Mouse (Mus musculus) forebrain, embryonic 11.5 days (tissue): ENCODE data around the gene Agtpbp1. TPM values are rescaled to one million over a fixed set of nuclear protein-coding genes. Genes with fewer than 3 reads are reported as not detected.

Source experiments
- ATAC-seq: fragments of 200-750 bp; cut with Nextera tagmentation; replicated peaks from 2 replicates; pipeline ENCODE4 v1.8.0; 2017; ENCODE audit warnings: moderate TSS enrichment; ENCODE audit not compliant: low FRiP score
- DNase-seq: peaks from one replicate; pipeline ENCODE4 v3.0.0-alpha.2; 2017; ENCODE audit warnings: low spot score
- H3K27ac ChIP-seq: fragments of 300-500 bp; sonication (generic); 2 replicates; pipeline ENCODE4 v1.5.1; 2014; ENCODE audit warnings: low read depth, low read length
- H3K27me3 ChIP-seq: fragments of 300-500 bp; sonication (generic); 2 replicates; pipeline ENCODE4 v1.6.1; 2014; ENCODE audit warnings: mild to moderate bottlenecking, low read length, mixed read lengths; ENCODE audit not compliant: control insufficient read depth, insufficient read depth
- H3K36me3 ChIP-seq: fragments of 300-500 bp; sonication (generic); 2 replicates; pipeline ENCODE4 v1.6.1; 2014; ENCODE audit warnings: mild to moderate bottlenecking, low read length, moderate library complexity, mixed read lengths; ENCODE audit not compliant: control insufficient read depth, insufficient read depth
- H3K4me1 ChIP-seq: fragments of 300-500 bp; sonication (generic); replicated peaks from 2 replicates; pipeline ENCODE4 v1.6.1; 2014; ENCODE audit warnings: low read length, mixed read lengths; ENCODE audit not compliant: control insufficient read depth, insufficient read depth
- H3K4me2 ChIP-seq: fragments of 300-500 bp; sonication (generic); 2 replicates; pipeline ENCODE4 v1.6.1; 2014; ENCODE audit warnings: low read depth, mild to moderate bottlenecking, low read length, moderate library complexity, mixed read lengths; ENCODE audit not compliant: severe bottlenecking
- H3K4me3 ChIP-seq: fragments of 300-500 bp; sonication (generic); 2 replicates; pipeline ENCODE4 v1.5.1; 2014; ENCODE audit warnings: low read depth, low read length
- H3K9ac ChIP-seq: fragments of 300-500 bp; sonication (generic); 2 replicates; pipeline ENCODE4 v1.6.1; 2014; ENCODE audit warnings: low read length
- H3K9me3 ChIP-seq: fragments of 300-500 bp; sonication (generic); 2 replicates; pipeline ENCODE4 v1.6.1; 2016; ENCODE audit warnings: low read length, mixed read lengths; ENCODE audit not compliant: control insufficient read depth
- WGBS: fragments of 180-500 bp; shearing (Covaris S2); extraction: QIAGEN DNeasy Blood & Tissue Kit; methylation state at CpG from one replicate; pipeline ENCODE4 v1.1.7; 2014; 5-methylcytosine and 5-hydroxymethylcytosine counted together
- polyA plus RNA-seq: library from polyadenylated mRNA; unstranded; fragments of >200 nt; fragmentation: Nextera tagmentation; extraction: Ambion mirVana; gene quantifications from 2 replicates; pipeline ENCODE4 v1.2.1, GENCODE M21; 2014

Gene Agtpbp1
- polyA plus RNA-seq, 1 experiment from 2014 or later, result 21.0 TPM

- no peak for DNase-seq
- Histone ChIP-seq H3K9ac (no peak overlapping the region), H3K36me3 (no peaks in the 10 kb centered on the region), H3K4me1 (no peaks in the 10 kb centered on the region; the same call in 1 of the 2 replicates), H3K27me3 (no peaks in the 10 kb centered on the region), H3K4me3 (no peak overlapping the region), H3K9me3 (no peaks in the 10 kb centered on the region), H3K27ac (no peak overlapping the region), H3K4me2 (no peak overlapping the region)
- 87% methylated on average over 6 of the region's 6 CpGs for WGBS
- no peak for ATAC-seq
Observed at GRCm38 (mm10) chr13:59407182-59407581, 177.8 kb downstream of the Agtpbp1 start.

GRCm38 (mm10) chr13:59402026-59402775, 182.8 kb downstream of the Agtpbp1 start:
- Histone ChIP-seq H3K9me3 (no peaks in the 10 kb centered on the region), H3K9ac (no peak overlapping the region), H3K4me1 (no peaks in the 10 kb centered on the region; the same call in 1 of the 2 replicates), H3K27me3 (no peaks in the 10 kb centered on the region), H3K27ac (peak overlapping the region; percentile 37), H3K4me3 (no peak overlapping the region), H3K4me2 (no peak overlapping the region), H3K36me3 (no peaks in the 10 kb centered on the region)
- no peak for DNase-seq
- WGBS, result 58% methylated on average over 14 of the region's 14 CpGs
- ATAC-seq, result peak; percentile 64

GRCm38 (mm10) chr13:59397571-59397970, 187.5 kb downstream of the Agtpbp1 start:
- no peak for ATAC-seq
- Histone ChIP-seq H3K4me2 (no peak overlapping the region), H3K27ac (no peak overlapping the region), H3K4me1 (no peaks in the 10 kb centered on the region; the same call in 1 of the 2 replicates), H3K9me3 (no peaks in the 10 kb centered on the region), H3K9ac (no peak overlapping the region), H3K36me3 (no peaks in the 10 kb centered on the region), H3K27me3 (no peaks in the 10 kb centered on the region), H3K4me3 (no peak overlapping the region)
- 28% methylated on average over 3 of the region's 3 CpGs for WGBS
- peak; percentile 65 for DNase-seq

Other genes with a start within 250 kb of the Agtpbp1 start
- 102 TPM in 2 replicates for gene Naa35, start within 50 bp of the Agtpbp1 start, polyA plus RNA-seq
- 131 and 133 TPM in 2 replicates for gene Golm1, start 90.6 kb upstream of the Agtpbp1 start, polyA plus RNA-seq
- not detected in 2 replicates for gene 4921517D22Rik, start 108.9 kb upstream of the Agtpbp1 start, polyA plus RNA-seq
- not detected in 2 replicates for gene Spata31d1a, start 125.1 kb upstream of the Agtpbp1 start, polyA plus RNA-seq
- not detected in 2 replicates for gene Spata31d1b, start 127.1 kb upstream of the Agtpbp1 start, polyA plus RNA-seq
- not detected in 2 replicates for gene Spata31d1d, start 146.5 kb upstream of the Agtpbp1 start, polyA plus RNA-seq
- gene 1700014D04Rik, start 161.5 kb upstream of the Agtpbp1 start, polyA plus RNA-seq, result 0.16 TPM in 1 of 2 replicates, not detected in the other
- gene Isca1, start 184.6 kb upstream of the Agtpbp1 start, polyA plus RNA-seq, result 113 and 116 TPM in 2 replicates
- not detected in 2 replicates for gene Gm49354, start 197.0 kb upstream of the Agtpbp1 start, polyA plus RNA-seq
- gene Tut7, start 237.9 kb upstream of the Agtpbp1 start, polyA plus RNA-seq, result 46.4 and 55.5 TPM in 2 replicates